Mouse (Mus musculus) testis, adult 2 months (tissue): ENCODE measurements around the gene Vat1. TPM values are rescaled to one million over a fixed set of nuclear protein-coding genes. Genes with fewer than 3 reads are reported as not detected.

ENCODE experiments used
- H3K27ac ChIP-seq: fragments of 200-500 bp; 2 replicates; pipeline ENCODE4 v1.5.1; 2012; ENCODE audit warnings: low read depth, low read length; ENCODE audit not compliant: control insufficient read depth, insufficient read depth
- H3K27me3 ChIP-seq: fragments of 200-500 bp; 2 replicates; pipeline ENCODE4 v1.6.1; 2012; ENCODE audit warnings: mild to moderate bottlenecking, low read length, moderate library complexity; ENCODE audit not compliant: control insufficient read depth, insufficient read depth
- H3K36me3 ChIP-seq: fragments of 200-500 bp; 2 replicates; pipeline ENCODE4 v1.6.1; 2012; ENCODE audit warnings: mild to moderate bottlenecking, low read length; ENCODE audit not compliant: control insufficient read depth, insufficient read depth
- H3K4me1 ChIP-seq: fragments of 200-500 bp; 2 replicates; pipeline ENCODE4 v1.6.1; 2012; ENCODE audit warnings: low read length; ENCODE audit not compliant: control insufficient read depth, insufficient read depth
- H3K4me3 ChIP-seq: fragments of 200-500 bp; 2 replicates; pipeline ENCODE4 v1.5.1; 2012; ENCODE audit warnings: low read depth, mild to moderate bottlenecking, low read length, moderate library complexity, mixed read lengths; ENCODE audit not compliant: control insufficient read depth
- CTCF ChIP-seq: fragments of 200-500 bp; IDR thresholded peaks from 2 replicates; pipeline ENCODE4 v1.5.1; 2012; ENCODE audit warnings: low read depth, mild to moderate bottlenecking, inconsistent platforms, low read length, moderate library complexity; ENCODE audit not compliant: control insufficient read depth, insufficient read depth, insufficient replicate concordance
- POLR2A ChIP-seq: fragments of 200-500 bp; IDR thresholded peaks from 2 replicates; pipeline ENCODE4 v1.6.1; 2012; ENCODE audit warnings: low read depth, mild to moderate bottlenecking, inconsistent platforms, low read length, moderate library complexity; ENCODE audit not compliant: control insufficient read depth
- polyA plus RNA-seq: library from polyadenylated mRNA; depleted of rRNA; stranded (reverse); fragments of >200 nt; gene quantifications from 2 replicates; pipeline ENCODE4 v1.2.3, GENCODE M21; 2012; rRNA removed

The Vat1 gene
- 40.0 and 43.3 TPM in 2 replicates for polyA plus RNA-seq

DNA sequence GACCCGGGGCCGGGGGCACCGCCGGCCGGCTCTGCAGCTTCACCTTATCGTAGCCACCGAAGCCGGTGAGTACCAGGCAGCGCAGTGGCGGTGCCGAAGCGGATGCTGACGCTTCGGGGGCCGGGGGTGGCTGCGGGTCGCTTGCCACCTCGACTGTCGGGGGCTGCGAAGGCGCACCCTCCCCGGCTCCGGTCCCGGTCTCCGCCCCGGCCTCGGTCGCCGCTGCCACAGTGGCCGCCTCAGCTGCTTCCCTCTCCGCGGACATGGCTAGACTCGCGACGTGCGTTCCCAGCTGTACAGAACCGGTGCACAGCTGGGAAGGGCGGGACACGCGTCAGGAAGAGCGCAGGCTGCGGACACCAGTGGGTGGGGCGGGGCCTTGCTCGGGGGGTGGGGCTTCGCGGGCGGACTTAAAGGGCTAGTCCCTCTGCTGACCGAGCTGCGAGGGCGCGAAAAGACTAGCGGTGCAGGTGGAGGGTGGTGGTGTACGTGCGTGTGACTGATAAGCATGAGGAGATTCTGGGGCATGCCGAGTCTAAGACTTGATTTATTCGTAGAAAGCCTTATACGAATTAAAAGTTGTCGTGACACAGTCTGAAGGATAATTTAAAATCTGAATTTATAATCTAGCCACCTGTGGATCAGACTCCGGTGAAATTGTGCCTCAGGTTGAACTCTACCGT, at the start of gene Vat1:
Vat1 (minus strand) TSS at position 362 of the 683 bp plus-strand sequence.
- Histone ChIP-seq H3K27ac (peak within 1 kb of the TSS; percentile 44), H3K4me1 (peaks cover 30% of the 10 kb centered on the region), H3K4me3 (peak within 1 kb of the TSS; percentile 91), H3K36me3 (no peaks in the 10 kb centered on the region), H3K27me3 (no peaks in the 10 kb centered on the region)
- TF ChIP-seq POLR2A (peak; percentile 65; the same call in 1 of the 2 replicates), CTCF (no peak)

DNA sequence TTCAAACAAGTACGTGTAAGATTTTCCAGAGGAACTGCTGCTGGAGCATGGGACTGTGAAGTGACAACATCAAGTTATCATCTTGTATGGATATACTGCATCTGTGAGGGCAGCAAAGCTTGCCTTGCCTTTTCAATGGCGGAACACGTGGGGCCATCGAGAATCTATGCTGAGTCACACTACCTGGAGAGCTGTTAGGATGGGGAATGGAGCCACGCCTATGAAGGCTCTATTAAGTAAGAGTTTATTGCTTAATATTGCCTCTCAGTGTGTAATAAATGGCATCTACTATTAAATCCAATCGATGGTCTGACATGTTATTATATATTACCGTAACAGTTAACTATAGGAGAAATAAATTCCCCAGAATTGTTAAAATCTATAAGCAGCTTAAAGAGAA, 41.1 kb upstream of the Vat1 start:
- Histone ChIP-seq H3K36me3 (no peaks in the 10 kb centered on the region; the same call in 1 of the 2 replicates), H3K4me1 (no peaks in the 10 kb centered on the region), H3K27ac (no peak overlapping the region), H3K27me3 (no peaks in the 10 kb centered on the region), H3K4me3 (no peak overlapping the region)
- TF ChIP-seq CTCF (no peak), POLR2A (no peak)

DNA sequence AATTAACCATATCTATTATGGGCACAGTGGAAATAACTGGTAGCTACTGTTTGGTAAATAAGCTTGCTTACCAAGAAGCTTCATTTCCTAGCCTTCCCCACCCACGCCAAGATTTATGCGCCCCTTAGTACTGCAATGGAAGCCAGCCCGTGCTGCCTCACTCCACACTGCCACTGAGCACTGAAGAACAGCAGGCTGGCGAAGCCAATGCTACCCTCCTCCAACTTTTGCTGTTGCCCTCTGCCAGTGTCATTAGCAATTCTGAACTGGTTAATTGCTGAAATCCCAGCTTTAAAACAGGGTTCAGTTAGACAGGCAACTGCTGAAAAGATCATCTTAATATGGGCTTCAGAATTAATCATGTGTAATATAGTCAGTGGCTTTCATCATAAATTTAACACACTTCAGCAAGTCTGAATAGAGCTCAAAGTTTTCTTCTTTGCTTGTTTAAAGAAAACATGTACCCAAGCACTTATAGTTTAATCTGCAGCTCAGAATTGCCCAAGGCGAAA, 40.3 kb upstream of the Vat1 start:
- no peak overlapping the region for H3K27ac ChIP-seq
- TF ChIP-seq POLR2A: no peak
- H3K4me3 ChIP-seq: no peak overlapping the region
- no peaks in the 10 kb centered on the region for H3K27me3 ChIP-seq
- no peaks in the 10 kb centered on the region for H3K4me1 ChIP-seq
- H3K36me3 ChIP-seq: no peaks in the 10 kb centered on the region

DNA sequence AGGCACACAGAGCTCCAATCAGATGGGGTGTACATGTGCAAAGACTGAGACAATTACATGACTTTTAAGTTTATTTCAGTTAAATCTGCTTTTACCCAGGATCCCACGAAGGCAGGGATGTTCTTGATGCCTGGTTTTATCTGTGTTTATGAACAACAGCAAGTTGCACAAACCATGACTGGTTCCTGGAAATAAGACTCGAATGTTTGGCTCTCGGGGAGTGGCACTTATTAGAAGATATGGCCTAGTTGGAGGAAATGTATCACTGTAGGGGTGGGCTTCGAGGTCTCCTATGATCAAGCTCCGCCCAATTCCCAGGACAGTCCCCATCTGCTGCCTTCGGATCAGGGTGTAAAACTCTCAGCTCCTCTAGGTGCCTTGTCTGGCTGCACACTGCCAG, 20.1 kb upstream of the Vat1 start:
- Histone ChIP-seq H3K27ac (peak overlapping the region; percentile 26; the same call in 1 of the 2 replicates), H3K4me1 (peaks cover 1% of the 10 kb centered on the region; the same call in 1 of the 2 replicates), H3K36me3 (no peaks in the 10 kb centered on the region), H3K4me3 (no peak overlapping the region), H3K27me3 (no peaks in the 10 kb centered on the region)
- TF ChIP-seq CTCF: no peak
- no peak for TF ChIP-seq POLR2A

DNA sequence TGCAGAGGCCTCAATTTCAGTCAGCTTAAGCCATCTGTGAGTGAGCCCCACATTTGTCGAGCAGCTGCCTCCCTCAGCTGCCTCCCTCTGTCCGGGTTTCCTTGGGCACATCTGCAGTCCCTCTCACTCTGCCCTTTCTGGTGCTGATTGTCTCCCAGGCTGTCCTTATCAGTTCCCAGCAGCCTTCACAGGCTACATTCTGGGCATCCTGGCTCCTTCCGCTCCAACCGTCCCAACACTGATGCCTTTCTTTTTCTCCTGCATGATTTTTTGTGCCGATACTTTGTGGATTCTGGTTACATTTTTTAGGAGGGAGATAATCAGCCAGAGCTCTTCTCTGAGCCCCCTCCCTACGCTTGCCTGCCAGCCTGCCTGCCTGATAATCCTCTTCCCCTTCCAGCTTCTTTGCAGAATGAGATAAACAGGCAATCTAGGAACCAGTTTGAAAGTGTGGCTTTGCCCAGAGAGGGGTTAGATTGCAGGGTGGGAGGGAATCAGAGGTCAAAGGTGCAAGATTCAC, 19.5 kb upstream of the Vat1 start:
- no peak overlapping the region; the same call in 1 of the 2 replicates for H3K27ac ChIP-seq
- H3K4me3 ChIP-seq: no peak overlapping the region
- TF ChIP-seq POLR2A (no peak), CTCF (no peak)
- H3K27me3 ChIP-seq: no peaks in the 10 kb centered on the region
- H3K36me3 ChIP-seq: no peaks in the 10 kb centered on the region
- peaks cover 2% of the 10 kb centered on the region; the same call in 1 of the 2 replicates for H3K4me1 ChIP-seq

DNA sequence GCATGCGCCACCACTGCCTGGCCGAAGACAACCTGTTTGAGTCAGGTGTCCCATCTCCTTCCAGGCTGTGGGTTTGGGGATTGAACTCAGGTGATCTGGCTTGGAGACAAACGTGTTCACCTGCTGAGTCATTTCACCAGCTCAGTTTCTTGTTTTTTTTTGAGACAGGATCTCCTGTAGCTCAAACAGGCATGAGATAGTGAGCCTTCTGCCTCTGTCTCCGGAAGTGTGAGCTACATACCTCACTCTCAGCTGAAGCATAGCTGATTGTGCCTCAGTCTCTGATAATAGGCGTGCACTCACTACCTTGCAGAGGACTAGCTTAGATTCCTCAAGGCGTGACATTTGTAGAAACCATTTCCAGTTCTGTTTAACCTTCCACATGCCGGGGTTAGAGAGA, 18.8 kb upstream of the Vat1 start:
- no peaks in the 10 kb centered on the region for H3K36me3 ChIP-seq
- H3K4me1 ChIP-seq: peaks cover 2% of the 10 kb centered on the region; the same call in 1 of the 2 replicates
- H3K27me3 ChIP-seq: no peaks in the 10 kb centered on the region
- H3K27ac ChIP-seq: peak overlapping the region; percentile 51
- TF ChIP-seq CTCF: no peak
- TF ChIP-seq POLR2A: no peak
- H3K4me3 ChIP-seq: no peak overlapping the region

DNA sequence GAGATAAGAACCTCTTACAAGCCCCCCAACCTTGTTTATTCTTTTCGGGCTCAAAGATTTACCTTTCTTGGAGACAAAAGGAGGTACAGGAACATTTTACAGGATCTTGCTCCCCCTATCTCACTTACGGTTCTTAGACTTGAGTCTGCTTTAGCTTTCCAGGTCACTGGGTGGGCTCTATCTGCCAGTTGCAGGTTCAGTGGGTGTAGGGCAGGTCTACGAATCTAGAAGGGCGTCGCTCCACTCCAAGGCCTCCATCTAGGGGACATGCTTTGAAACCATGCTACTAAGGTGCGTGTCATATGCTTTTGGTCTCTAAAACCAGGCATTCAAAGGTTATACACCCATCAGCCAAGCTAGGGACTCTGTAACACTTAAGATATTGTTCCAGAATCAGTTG, 18.2 kb upstream of the Vat1 start:
- Histone ChIP-seq H3K27me3 (no peaks in the 10 kb centered on the region), H3K36me3 (no peaks in the 10 kb centered on the region), H3K4me1 (peaks cover 2% of the 10 kb centered on the region; the same call in 1 of the 2 replicates), H3K4me3 (no peak overlapping the region), H3K27ac (no peak overlapping the region)
- TF ChIP-seq POLR2A: no peak
- TF ChIP-seq CTCF: no peak
